Mouse (Mus musculus) liver, embryonic 14.5 days (tissue): ENCODE results near the gene Ppig. TPM values are rescaled to one million over a fixed set of nuclear protein-coding genes. Genes with fewer than 3 reads are reported as not detected.

Experiments used
- ATAC-seq: fragments of 200-750 bp; cut with Nextera tagmentation; 2 replicates; pipeline ENCODE4 v1.8.0; 2017; ENCODE audit warnings: moderate number of reproducible peaks, mild to moderate bottlenecking, moderate library complexity; ENCODE audit not compliant: insufficient read depth
- DNase-seq, 3 experiments: peaks; one replicate each; pipeline ENCODE4 v3.0.0-alpha.2; 2012 to 2013; ENCODE audit warnings: low read depth in 3 of 3, low spot score in 3 of 3
- H3K27ac ChIP-seq: fragments of 300-500 bp; sonication (generic); 2 replicates; pipeline ENCODE4 v1.5.1; 2014; ENCODE audit warnings: moderate library complexity, mild to moderate bottlenecking, control low read depth, inconsistent platforms
- H3K27me3 ChIP-seq: fragments of 300-500 bp; sonication (generic); 2 replicates; pipeline ENCODE4 v1.6.1; 2014; ENCODE audit warnings: mild to moderate bottlenecking, low read length, moderate library complexity; ENCODE audit not compliant: control insufficient read depth, insufficient read depth
- H3K36me3 ChIP-seq: fragments of 300-500 bp; sonication (generic); replicated peaks from 2 replicates; pipeline ENCODE4 v1.6.1; 2014; ENCODE audit warnings: low read depth; ENCODE audit not compliant: control insufficient read depth, insufficient read depth
- H3K4me1 ChIP-seq, 2 experiments: fragments of 200-500 bp in 1 of 2; fragments of 300-500 bp in 1 of 2; sonication (generic) in 1 of 2; replicated peaks; 2 replicates each; pipeline ENCODE4 v1.6.1; 2012 to 2014; ENCODE audit warnings: antibody characterized with exemption in 1 of 2, inconsistent platforms in 1 of 2, low read length in 1 of 2; ENCODE audit not compliant: control insufficient read depth in 2 of 2, insufficient read depth in 2 of 2
- H3K4me2 ChIP-seq: fragments of 300-500 bp; sonication (generic); 2 replicates; pipeline ENCODE4 v1.6.1; 2014; ENCODE audit warnings: low read depth, mild to moderate bottlenecking, control low read depth, moderate library complexity
- H3K4me3 ChIP-seq, 2 experiments: fragments of 200-500 bp in 1 of 2; fragments of 300-500 bp in 1 of 2; sonication (generic) in 1 of 2; 2 replicates each; pipeline ENCODE4 v1.5.1; 2012 to 2014; ENCODE audit warnings: low read depth in 2 of 2, low read length in 2 of 2, mild to moderate bottlenecking in 2 of 2, control low read depth in 1 of 2, inconsistent platforms in 1 of 2, moderate library complexity in 1 of 2; ENCODE audit not compliant: insufficient read depth in 1 of 2
- H3K9ac ChIP-seq: fragments of 300-500 bp; sonication (generic); replicated peaks from 2 replicates; pipeline ENCODE4 v1.6.1; 2014; ENCODE audit warnings: mild to moderate bottlenecking, control low read depth, moderate library complexity
- H3K9me3 ChIP-seq: fragments of 300-500 bp; sonication (generic); 2 replicates; pipeline ENCODE4 v1.6.1; 2016; ENCODE audit warnings: low read length, mixed read lengths; ENCODE audit not compliant: control insufficient read depth
- CTCF ChIP-seq: IDR thresholded peaks from 2 replicates; pipeline ENCODE4 v1.5.1; 2016; ENCODE audit warnings: antibody characterized with exemption, low read depth, control low read depth
- EP300 ChIP-seq: IDR thresholded peaks from 2 replicates; pipeline ENCODE4 v1.6.1; 2016; ENCODE audit warnings: antibody characterized with exemption, low read depth
- WGBS: fragments of 180-500 bp; shearing (Covaris S2); extraction: QIAGEN DNeasy Blood & Tissue Kit; methylation state at CpG from one replicate; pipeline ENCODE4 v1.1.7; 2014; ENCODE audit not compliant: insufficient replicate concordance; 5-methylcytosine and 5-hydroxymethylcytosine counted together
- polyA plus RNA-seq, 2 experiments: library from polyadenylated mRNA; depleted of rRNA in 1 of 2; stranded (reverse) in 1 of 2; unstranded in 1 of 2; fragments of >200 nt; fragmentation: Nextera tagmentation in 1 of 2; extraction: Ambion mirVana in 1 of 2; gene quantifications; 2 replicates each; pipeline versions ENCODE4 v1.2.1 to v1.2.3; 2012 to 2014

The Ppig gene
- polyA plus RNA-seq, 2 experiments, result 10.0 to 60.2 TPM

DNA sequence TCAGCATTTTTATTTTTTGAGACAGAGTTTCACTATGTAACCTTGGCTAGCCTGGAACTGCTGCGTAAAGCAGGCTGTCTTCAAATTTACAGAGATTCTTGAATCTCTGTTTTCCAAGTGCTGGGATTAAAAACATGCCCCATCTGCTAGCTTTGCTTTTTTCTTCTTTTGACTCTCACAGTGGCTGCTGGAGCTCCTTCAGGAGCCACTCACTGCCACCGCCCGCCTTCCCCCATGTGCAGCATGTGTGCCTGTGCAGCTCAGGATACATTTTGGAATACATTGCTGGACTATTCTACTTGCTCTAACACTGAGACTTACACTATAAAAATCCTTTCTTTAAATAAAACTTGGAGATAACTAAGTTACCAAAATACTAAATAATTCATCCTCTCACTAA, 51.0 kb downstream of the Ppig start:
- no peak overlapping the region for H3K9ac ChIP-seq

DNA sequence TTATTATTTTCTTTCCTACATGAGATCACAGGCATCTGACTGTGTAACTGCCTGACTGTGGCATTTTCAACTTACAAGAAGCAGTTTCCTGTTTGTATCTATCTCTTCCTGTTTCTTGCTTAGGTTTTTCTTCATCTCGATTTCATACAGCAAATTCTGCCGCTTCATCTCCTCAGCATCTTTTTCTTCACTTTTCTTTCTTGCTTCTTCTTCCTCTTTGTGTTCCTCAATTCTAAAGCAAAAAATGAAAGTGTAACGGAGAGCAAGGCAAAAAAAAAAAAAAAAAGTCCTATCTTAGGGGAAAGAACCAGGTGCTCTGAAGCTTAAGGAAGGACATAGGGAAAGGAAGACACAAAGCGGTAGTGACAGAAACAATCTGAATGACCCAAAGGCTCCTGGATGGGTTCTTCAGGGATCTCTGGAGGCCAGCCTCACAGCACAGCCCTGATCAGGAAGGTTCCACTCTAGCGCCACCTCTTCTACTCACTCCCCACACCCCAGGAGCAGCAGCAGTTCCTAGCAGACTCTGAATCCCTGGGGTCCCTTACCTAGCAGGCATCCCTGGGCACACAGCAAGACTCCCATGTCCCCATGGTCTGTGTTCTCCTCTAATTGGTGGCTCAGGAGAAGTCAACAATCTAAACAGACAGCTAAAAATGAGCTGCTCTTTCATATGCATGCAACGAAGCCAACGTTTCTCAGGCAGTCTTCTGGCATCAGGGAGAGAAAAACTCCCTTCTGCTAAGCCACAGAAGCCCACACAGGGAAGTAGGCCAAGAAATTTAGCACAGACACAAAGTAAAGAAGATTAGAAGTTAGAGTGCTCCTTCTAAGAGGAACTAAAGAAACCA, 55.9 kb downstream of the Ppig start:
- Histone ChIP-seq H3K27ac (no peak overlapping the region), H3K27me3 (no peaks in the 10 kb centered on the region), H3K4me3 (no peak overlapping the region), H3K4me2 (no peak overlapping the region), H3K9ac (no peak overlapping the region), H3K4me1 (no peaks in the 10 kb centered on the region), H3K9me3 (no peaks in the 10 kb centered on the region), H3K36me3 (no peaks in the 10 kb centered on the region)
- no peak for TF ChIP-seq CTCF
- TF ChIP-seq EP300, result no peak
- no peak for DNase-seq
- WGBS, result 35% methylated on average over 7 of the region's 7 CpGs
- no peak for ATAC-seq

More for the DNA sequence above, 51.0 kb downstream of the Ppig start:
- Histone ChIP-seq H3K9me3 (no peaks in the 10 kb centered on the region), H3K27ac (no peak overlapping the region), H3K27me3 (no peaks in the 10 kb centered on the region), H3K4me2 (no peak overlapping the region), H3K4me3 (no peak overlapping the region), H3K4me1 (no peaks in the 10 kb centered on the region), H3K36me3 (no peaks in the 10 kb centered on the region)
- WGBS, result 84% methylated on average over 3 of the region's 3 CpGs
- no peak for DNase-seq
- ATAC-seq, result no peak
- TF ChIP-seq EP300, result no peak
- TF ChIP-seq CTCF, result no peak

DNA sequence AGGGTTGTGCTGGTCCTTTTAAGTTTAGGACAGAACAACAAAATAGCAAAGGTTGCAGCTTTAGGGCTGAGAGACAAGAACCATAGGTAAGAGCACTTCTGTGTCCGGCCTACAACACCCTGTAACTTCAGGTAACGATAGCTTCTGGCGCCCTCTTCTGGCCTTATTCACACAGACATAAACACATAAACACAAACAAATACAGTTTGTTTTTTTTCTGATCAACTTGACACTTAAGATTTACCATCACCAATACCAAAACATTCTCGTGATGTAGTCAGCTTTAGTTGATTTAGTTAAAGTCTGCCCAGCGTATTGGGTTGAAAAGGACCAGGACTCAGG, 56.5 kb downstream of the Ppig start:
- Histone ChIP-seq H3K4me1 (no peaks in the 10 kb centered on the region), H3K27ac (no peak overlapping the region), H3K27me3 (no peaks in the 10 kb centered on the region), H3K4me3 (no peak overlapping the region), H3K9ac (no peak overlapping the region), H3K4me2 (no peak overlapping the region), H3K36me3 (no peaks in the 10 kb centered on the region), H3K9me3 (no peaks in the 10 kb centered on the region)
- TF ChIP-seq EP300 (no peak), CTCF (peak; percentile 59)
- ATAC-seq (no peak), DNase-seq (no peak)
- WGBS, result 38% methylated on average over 5 of the region's 5 CpGs

DNA sequence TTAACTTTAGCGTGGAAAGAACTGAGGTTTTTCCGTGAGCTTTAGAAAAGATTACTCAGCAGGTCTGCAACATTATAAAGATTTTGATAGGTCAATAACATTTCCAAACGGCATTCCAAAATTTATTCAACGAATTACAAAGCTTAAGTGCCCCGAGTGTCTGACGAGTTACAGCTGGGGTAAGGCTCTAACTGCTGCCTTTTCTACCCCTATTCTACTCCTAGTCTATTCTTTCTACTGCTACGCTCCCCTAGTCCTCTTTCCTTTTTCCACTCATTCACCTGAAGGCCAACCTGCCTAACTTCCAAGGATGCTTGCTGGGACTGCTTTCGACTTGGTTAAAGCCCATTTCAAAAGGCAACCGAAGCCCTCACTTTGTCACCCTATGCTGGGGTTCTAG, 66.6 kb downstream of the Ppig start:
- Histone ChIP-seq H3K4me3 (peak overlapping the region; percentile 70 to 71), H3K27me3 (no peaks in the 10 kb centered on the region), H3K4me2 (peak overlapping the region; percentile 96), H3K27ac (peak overlapping the region; percentile 37), H3K4me1 (peaks cover 4% of the 10 kb centered on the region in 2 experiments), H3K9ac (peak overlapping the region; percentile 62), H3K9me3 (no peaks in the 10 kb centered on the region), H3K36me3 (peaks cover 4% of the 10 kb centered on the region)
- WGBS, result 25% methylated on average over 9 of the region's 9 CpGs
- DNase-seq (no peak), ATAC-seq (no peak)
- TF ChIP-seq EP300 (no peak), CTCF (no peak)

DNA sequence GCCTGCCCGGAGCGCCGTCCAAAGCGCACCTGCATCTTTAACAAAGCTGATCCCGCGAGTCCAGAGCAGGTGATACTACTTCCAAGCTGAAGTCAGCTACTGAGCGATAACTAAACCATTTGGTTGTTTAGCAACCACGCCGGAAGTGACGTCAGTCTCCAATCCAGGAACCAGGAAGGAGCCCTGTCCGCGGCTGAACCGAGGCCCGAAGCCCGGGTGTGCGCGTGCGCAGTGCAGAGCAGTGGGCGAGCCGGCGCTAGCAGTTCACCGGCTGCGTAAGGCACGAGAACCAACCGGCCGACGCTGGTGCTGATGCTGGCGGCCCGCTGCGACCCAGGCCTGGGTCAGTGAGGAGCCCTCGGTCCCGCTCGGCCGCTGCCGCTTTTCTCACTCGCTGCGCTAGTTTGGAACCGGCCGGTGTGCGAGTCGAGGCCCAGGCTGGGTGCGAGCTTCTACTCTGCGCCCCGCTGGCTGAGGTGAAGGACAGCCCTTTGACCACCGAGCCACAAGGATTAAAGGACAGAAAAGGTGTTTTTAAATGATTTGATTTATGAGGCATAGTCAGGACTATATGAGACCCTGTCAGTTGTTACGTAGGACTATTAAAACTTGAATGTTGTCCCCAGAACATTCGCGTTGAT, 67.2 kb downstream of the Ppig start, which contains the start of the genes Ccdc173 and Phospho2:
TSS of gene Ccdc173 (minus strand) at position 147 of the 641 bp plus-strand sequence.
TSS of gene Phospho2 (plus strand) at position 195 of the 641 bp plus-strand sequence.
- 2% methylated on average over 48 of the region's 48 CpGs for WGBS
- H3K4me1 ChIP-seq, result peaks cover 4% of the 10 kb centered on the region in 2 experiments
- peak within 1 kb of the TSS; percentile 61 for H3K27ac ChIP-seq
- H3K36me3 ChIP-seq, result peaks cover 4% of the 10 kb centered on the region
- no peaks in the 10 kb centered on the region for H3K9me3 ChIP-seq
- ATAC-seq (peak; percentile 95), DNase-seq (peak; percentile 98 to 99 (median 99))
- H3K27me3 ChIP-seq, result no peaks in the 10 kb centered on the region
- peak within 1 kb of the TSS; percentile 96 for H3K4me2 ChIP-seq
- TF ChIP-seq CTCF (no peak), EP300 (no peak; the same call in 1 of the 2 replicates)
- H3K4me3 ChIP-seq, result peak within 1 kb of the TSS; percentile 70 to 71
- H3K9ac ChIP-seq, result peak within 1 kb of the TSS; percentile 81
